Mouse (Mus musculus) liver, postnatal 0 days (tissue): ENCODE results near the gene Gm21974.

ENCODE experiments used
- CTCF ChIP-seq: sonication (generic); IDR thresholded peaks from 2 replicates; pipeline ENCODE4 v1.5.1; 2016; ENCODE audit warnings: antibody characterized with exemption, low read depth
- EP300 ChIP-seq: IDR thresholded peaks from 2 replicates; pipeline ENCODE4 v1.6.1; 2016; ENCODE audit warnings: antibody characterized with exemption, low read depth, mild to moderate bottlenecking

DNA sequence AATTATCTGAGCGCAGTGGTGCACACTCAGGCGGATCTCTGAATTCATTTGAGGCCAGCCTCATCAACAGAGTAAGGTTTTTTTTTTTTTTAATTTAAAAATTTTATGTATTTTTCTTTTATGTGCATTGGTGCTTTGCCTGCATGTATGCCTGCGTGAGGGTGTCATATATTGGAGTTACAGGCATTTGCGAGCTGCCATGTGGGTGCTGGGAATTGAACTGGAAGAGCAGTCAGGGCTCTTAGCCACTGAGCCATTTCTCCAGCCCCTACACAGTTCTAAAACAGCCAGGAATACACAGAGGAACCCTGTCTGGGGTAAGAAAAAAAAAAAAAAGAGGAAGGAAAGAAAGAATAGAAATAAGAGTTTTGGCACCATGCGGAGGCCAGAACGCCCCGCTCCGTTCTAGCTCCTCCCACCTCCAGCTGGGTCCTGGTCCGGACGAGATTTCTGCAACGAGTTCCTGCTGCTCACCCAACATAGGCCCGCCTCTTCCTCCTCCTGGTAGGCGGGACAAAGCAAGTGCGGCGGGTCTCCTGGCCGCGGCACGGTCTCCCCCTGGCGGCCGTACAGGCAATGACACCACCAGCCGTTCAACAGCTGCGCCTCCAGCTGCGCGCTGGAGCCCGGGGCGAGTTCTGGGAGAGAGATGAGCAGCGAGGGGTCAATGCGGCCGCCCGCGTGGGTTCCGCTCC is 39.9 kb upstream of the Gm21974 start:
- TF ChIP-seq CTCF (peak; percentile 100), EP300 (no peak)
